Mouse (Mus musculus) megakaryocyte, embryonic 14.5 days (primary cell): ENCODE measurements around the gene Zscan12.

Source experiments
- FLI1 ChIP-seq: IDR thresholded peaks from 2 replicates; pipeline ENCODE4 v1.6.1; 2012; ENCODE audit warnings: low read length, inconsistent platforms, mixed read lengths
- GATA1 ChIP-seq: IDR thresholded peaks from 3 replicates; pipeline ENCODE4 v1.6.1; 2012; ENCODE audit warnings: mixed read lengths, low read length, inconsistent platforms, borderline replicate concordance

GRCm38 (mm10) chr13:21402287-21402846, 39.7 kb downstream of the Zscan12 start, which contains the start of gene Zkscan3:
- TF ChIP-seq GATA1 (no peak), FLI1 (no peak; the same call in 1 of the 2 replicates)
